Mouse (Mus musculus) intestine, embryonic 16.5 days (tissue): ENCODE data around the gene Ccl1. TPM values are rescaled to one million over a fixed set of nuclear protein-coding genes. Genes with fewer than 3 reads are reported as not detected.

ENCODE experiments used
- ATAC-seq: fragments of 200-750 bp; cut with Nextera tagmentation; 2 replicates; pipeline ENCODE4 v1.8.0; 2017; ENCODE audit warnings: moderate TSS enrichment, moderate library complexity
- H3K27ac ChIP-seq: fragments of 300-500 bp; sonication (generic); 2 replicates; pipeline ENCODE4 v1.5.1; 2014; ENCODE audit warnings: mild to moderate bottlenecking, low read length
- H3K27me3 ChIP-seq: fragments of 300-500 bp; sonication (generic); replicated peaks from 2 replicates; pipeline ENCODE4 v1.6.1; 2014; ENCODE audit warnings: low read length, control low read depth, mixed read lengths; ENCODE audit not compliant: control insufficient read depth, insufficient read depth
- H3K36me3 ChIP-seq: fragments of 300-500 bp; sonication (generic); 2 replicates; pipeline ENCODE4 v1.6.1; 2014; ENCODE audit warnings: low read length, control low read depth; ENCODE audit not compliant: control insufficient read depth, insufficient read depth
- H3K4me1 ChIP-seq: fragments of 300-500 bp; sonication (generic); 2 replicates; pipeline ENCODE4 v1.6.1; 2014; ENCODE audit warnings: low read length, control low read depth, mixed read lengths; ENCODE audit not compliant: control insufficient read depth, insufficient read depth
- H3K4me2 ChIP-seq: fragments of 300-500 bp; sonication (generic); 2 replicates; pipeline ENCODE4 v1.6.1; 2014; ENCODE audit warnings: low read depth, low read length, control low read depth
- H3K4me3 ChIP-seq: fragments of 300-500 bp; sonication (generic); 2 replicates; pipeline ENCODE4 v1.5.1; 2014; ENCODE audit warnings: mild to moderate bottlenecking, low read length
- H3K9ac ChIP-seq: fragments of 300-500 bp; sonication (generic); 2 replicates; pipeline ENCODE4 v1.6.1; 2014; ENCODE audit warnings: low read depth, low read length
- H3K9me3 ChIP-seq: fragments of 300-500 bp; sonication (generic); 2 replicates; pipeline ENCODE4 v1.6.1; 2016; ENCODE audit warnings: low read length, control low read depth; ENCODE audit not compliant: control insufficient read depth
- WGBS: fragments of 180-500 bp; shearing (Covaris S2); extraction: QIAGEN DNeasy Blood & Tissue Kit; methylation state at CpG from one replicate; pipeline ENCODE4 v1.1.7; 2014; 5-methylcytosine and 5-hydroxymethylcytosine counted together
- polyA plus RNA-seq: library from polyadenylated mRNA; unstranded; fragments of >200 nt; fragmentation: Nextera tagmentation; extraction: Ambion mirVana; gene quantifications from 2 replicates; pipeline ENCODE4 v1.2.1, GENCODE M21; 2015

Gene Ccl1
- polyA plus RNA-seq, 1 experiment from 2014 or later = not detected

- H3K9me3 ChIP-seq = no peaks in the 10 kb centered on the region
- H3K27ac ChIP-seq = no peak overlapping the region
- no peaks in the 10 kb centered on the region for H3K4me1 ChIP-seq
- 0 out of 2 replicates have a peak, but pooled peaks cover 2% of the 10 kb centered on the region for H3K27me3 ChIP-seq
- H3K9ac ChIP-seq = no peak overlapping the region
- 74% methylated on average over 9 of the region's 9 CpGs for WGBS
- no peak overlapping the region for H3K4me2 ChIP-seq
- ATAC-seq = no peak
- no peaks in the 10 kb centered on the region for H3K36me3 ChIP-seq
- no peak overlapping the region for H3K4me3 ChIP-seq
Measured at GRCm38 (mm10) chr11:82226976-82227375, 78.5 kb downstream of the Ccl1 start.

GRCm38 (mm10) chr11:82225936-82226335 is 79.6 kb downstream of the Ccl1 start:
- H3K36me3 ChIP-seq = no peaks in the 10 kb centered on the region
- ATAC-seq = no peak
- H3K4me2 ChIP-seq = no peak overlapping the region
- no peaks in the 10 kb centered on the region for H3K4me1 ChIP-seq
- H3K9me3 ChIP-seq = no peaks in the 10 kb centered on the region
- H3K27ac ChIP-seq = no peak overlapping the region
- H3K4me3 ChIP-seq = no peak overlapping the region
- 49% methylated on average over 8 of the region's 8 CpGs for WGBS
- 0 out of 2 replicates have a peak, but pooled peaks cover 2% of the 10 kb centered on the region for H3K27me3 ChIP-seq
- H3K9ac ChIP-seq = no peak overlapping the region

- no peak for ATAC-seq
- Histone ChIP-seq H3K4me2 (no peak overlapping the region), H3K9ac (no peak overlapping the region), H3K9me3 (no peaks in the 10 kb centered on the region), H3K4me1 (no peaks in the 10 kb centered on the region), H3K4me3 (no peak overlapping the region), H3K27me3 (no peaks in the 10 kb centered on the region), H3K36me3 (no peaks in the 10 kb centered on the region), H3K27ac (no peak overlapping the region)
- WGBS = 52% methylated on average over 2 of the region's 2 CpGs
Measured at GRCm38 (mm10) chr11:82216531-82216930, 89.0 kb downstream of the Ccl1 start.

GRCm38 (mm10) chr11:82214405-82214804 is 91.1 kb downstream of the Ccl1 start:
- 76% methylated on average over 4 of the region's 4 CpGs for WGBS
- ATAC-seq = no peak
- Histone ChIP-seq H3K4me2 (no peak overlapping the region), H3K36me3 (no peaks in the 10 kb centered on the region), H3K27me3 (no peaks in the 10 kb centered on the region), H3K27ac (no peak overlapping the region), H3K4me3 (no peak overlapping the region), H3K4me1 (no peaks in the 10 kb centered on the region), H3K9ac (no peak overlapping the region), H3K9me3 (no peaks in the 10 kb centered on the region)

- H3K4me2 ChIP-seq = no peak overlapping the region
- WGBS = 86% methylated on average over 2 of the region's 2 CpGs
- no peaks in the 10 kb centered on the region for H3K27me3 ChIP-seq
- H3K27ac ChIP-seq = no peak overlapping the region
- H3K4me1 ChIP-seq = no peaks in the 10 kb centered on the region
- no peak overlapping the region for H3K9ac ChIP-seq
- ATAC-seq = no peak
- no peak overlapping the region for H3K4me3 ChIP-seq
- H3K36me3 ChIP-seq = no peaks in the 10 kb centered on the region
- no peaks in the 10 kb centered on the region for H3K9me3 ChIP-seq
Measured at GRCm38 (mm10) chr11:82206960-82207488, 98.5 kb downstream of the Ccl1 start.

GRCm38 (mm10) chr11:82205221-82205620 is 100.3 kb downstream of the Ccl1 start:
- Histone ChIP-seq H3K27ac (no peak overlapping the region), H3K4me2 (no peak overlapping the region), H3K27me3 (no peaks in the 10 kb centered on the region), H3K4me1 (no peaks in the 10 kb centered on the region), H3K9ac (no peak overlapping the region), H3K36me3 (no peaks in the 10 kb centered on the region), H3K4me3 (no peak overlapping the region), H3K9me3 (no peaks in the 10 kb centered on the region)
- WGBS = 90% methylated on average over 6 of the region's 6 CpGs
- no peak for ATAC-seq

GRCm38 (mm10) chr11:82203706-82204105 is 101.8 kb downstream of the Ccl1 start:
- no peak overlapping the region for H3K27ac ChIP-seq
- H3K4me3 ChIP-seq = no peak overlapping the region
- no peaks in the 10 kb centered on the region for H3K4me1 ChIP-seq
- no peak for ATAC-seq
- 87% methylated on average over 3 of the region's 3 CpGs for WGBS
- no peak overlapping the region for H3K9ac ChIP-seq
- H3K4me2 ChIP-seq = no peak overlapping the region
- no peaks in the 10 kb centered on the region for H3K9me3 ChIP-seq
- H3K27me3 ChIP-seq = no peaks in the 10 kb centered on the region
- H3K36me3 ChIP-seq = no peaks in the 10 kb centered on the region

GRCm38 (mm10) chr11:82197774-82198173 is 107.7 kb downstream of the Ccl1 start:
- no peak overlapping the region for H3K4me3 ChIP-seq
- H3K9me3 ChIP-seq = no peaks in the 10 kb centered on the region
- H3K4me2 ChIP-seq = no peak overlapping the region
- 86% methylated on average over 3 of the region's 3 CpGs for WGBS
- no peak overlapping the region for H3K27ac ChIP-seq
- no peaks in the 10 kb centered on the region for H3K36me3 ChIP-seq
- ATAC-seq = no peak
- no peaks in the 10 kb centered on the region for H3K27me3 ChIP-seq
- no peaks in the 10 kb centered on the region for H3K4me1 ChIP-seq
- no peak overlapping the region for H3K9ac ChIP-seq

- Histone ChIP-seq H3K9ac (no peak overlapping the region), H3K36me3 (no peaks in the 10 kb centered on the region), H3K4me2 (no peak overlapping the region), H3K27ac (no peak overlapping the region), H3K9me3 (no peaks in the 10 kb centered on the region), H3K4me3 (no peak overlapping the region), H3K4me1 (no peaks in the 10 kb centered on the region), H3K27me3 (no peaks in the 10 kb centered on the region)
- ATAC-seq = no peak
- 39% methylated on average over 2 of the region's 2 CpGs for WGBS
Measured at GRCm38 (mm10) chr11:82194980-82195379, 110.5 kb downstream of the Ccl1 start.

- Histone ChIP-seq H3K27me3 (no peaks in the 10 kb centered on the region), H3K36me3 (no peaks in the 10 kb centered on the region), H3K4me2 (no peak overlapping the region), H3K27ac (no peak overlapping the region), H3K4me1 (no peaks in the 10 kb centered on the region), H3K4me3 (no peak overlapping the region), H3K9ac (no peak overlapping the region), H3K9me3 (no peaks in the 10 kb centered on the region)
- no peak for ATAC-seq
- WGBS = 82% methylated on average over 9 of the region's 9 CpGs
Measured at GRCm38 (mm10) chr11:82193826-82194225, 111.7 kb downstream of the Ccl1 start.
